Mouse (Mus musculus): ENCODE data around the gene Pip5k1a. TPM values are rescaled to one million over a fixed set of nuclear protein-coding genes. Genes with fewer than 3 reads are reported as not detected.
"Not testable (repeated sequence)": the region's sequence is repeated elsewhere in the genome, so short reads cannot be mapped to it uniquely, and the experiment has no call there.

The Pip5k1a gene
- polyA plus RNA-seq, 1 experiment, result not detected

- no peak for TF ChIP-seq POLR2A (IDR thresholded peaks at IDR 0.05; ENCODE audit: insufficient read depth, low read depth, low read length)
- no peak for TF ChIP-seq CTCF (IDR thresholded peaks at IDR 0.05; ENCODE audit: insufficient read depth, low read depth, low read length)
- 15% methylated on average over 3 of the region's 3 CpGs for WGBS
- Histone ChIP-seq H3K4me3 (ENCODE audit: insufficient read depth, low read depth, low read length) (no peak overlapping the region), H3K4me1 (ENCODE audit: control insufficient read depth, insufficient read depth, low read length) (no peaks in the 10 kb centered on the region), H3K27ac (ENCODE audit: insufficient read depth, low read depth, low read length) (no peak overlapping the region)
Observed at GRCm38 (mm10) chr3:95041625-95042024, 65.1 kb downstream of the Pip5k1a start.

GRCm38 (mm10) chr3:95029953-95030352 lies 76.8 kb downstream of the Pip5k1a start:
- WGBS, result 51% methylated on average over 3 of the region's 3 CpGs
- no peak for TF ChIP-seq POLR2A (IDR thresholded peaks at IDR 0.05; ENCODE audit: insufficient read depth, low read depth, low read length)
- TF ChIP-seq CTCF (IDR thresholded peaks at IDR 0.05; ENCODE audit: insufficient read depth, low read depth, low read length), result no peak
- no peak overlapping the region for H3K4me3 ChIP-seq (ENCODE audit: insufficient read depth, low read depth, low read length)
- no peak overlapping the region for H3K27ac ChIP-seq (ENCODE audit: insufficient read depth, low read depth, low read length)
- peaks cover under 1% of the 10 kb centered on the region; the same call in 1 of the 2 replicates for H3K4me1 ChIP-seq (ENCODE audit: control insufficient read depth, insufficient read depth, low read length)

- not testable (repeated sequence) for H3K4me3 ChIP-seq (ENCODE audit: insufficient read depth, low read depth, low read length); H3K27ac ChIP-seq (ENCODE audit: insufficient read depth, low read depth, low read length); H3K4me1 ChIP-seq (ENCODE audit: control insufficient read depth, insufficient read depth, low read length)
- WGBS, result 74% methylated on average over 3 of the region's 3 CpGs
Observed at GRCm38 (mm10) chr3:95029291-95029827, 77.4 kb downstream of the Pip5k1a start.

- no peak overlapping the region for H3K4me3 ChIP-seq (ENCODE audit: insufficient read depth, low read depth, low read length)
- TF ChIP-seq POLR2A (IDR thresholded peaks at IDR 0.05; ENCODE audit: insufficient read depth, low read depth, low read length) (no peak), CTCF (IDR thresholded peaks at IDR 0.05; ENCODE audit: insufficient read depth, low read depth, low read length) (no peak)
- peaks cover 8% of the 10 kb centered on the region for H3K4me1 ChIP-seq (ENCODE audit: control insufficient read depth, insufficient read depth, low read length)
- 82% methylated on average over 3 of the region's 3 CpGs for WGBS
- H3K27ac ChIP-seq (ENCODE audit: insufficient read depth, low read depth, low read length), result no peak overlapping the region
Observed at GRCm38 (mm10) chr3:95028603-95029002, 78.1 kb downstream of the Pip5k1a start.

- H3K4me1 ChIP-seq (ENCODE audit: control insufficient read depth, insufficient read depth, low read length), result peaks cover 8% of the 10 kb centered on the region
- H3K27ac ChIP-seq (ENCODE audit: insufficient read depth, low read depth, low read length), result no peak overlapping the region
- no peak overlapping the region for H3K4me3 ChIP-seq (ENCODE audit: insufficient read depth, low read depth, low read length)
- 60% methylated on average over 5 of the region's 5 CpGs for WGBS
- TF ChIP-seq POLR2A (IDR thresholded peaks at IDR 0.05; ENCODE audit: insufficient read depth, low read depth, low read length), result no peak
- TF ChIP-seq CTCF (IDR thresholded peaks at IDR 0.05; ENCODE audit: insufficient read depth, low read depth, low read length), result no peak
Observed at GRCm38 (mm10) chr3:95027701-95028100, 79.0 kb downstream of the Pip5k1a start.

- WGBS, result 58% methylated on average over 5 of the region's 5 CpGs
- Histone ChIP-seq H3K4me1 (ENCODE audit: control insufficient read depth, insufficient read depth, low read length) (peaks cover 8% of the 10 kb centered on the region), H3K27ac (ENCODE audit: insufficient read depth, low read depth, low read length) (no peak overlapping the region), H3K4me3 (ENCODE audit: insufficient read depth, low read depth, low read length) (no peak overlapping the region)
- no peak for TF ChIP-seq CTCF (IDR thresholded peaks at IDR 0.05; ENCODE audit: insufficient read depth, low read depth, low read length)
Observed at GRCm38 (mm10) chr3:95027057-95027645, 79.6 kb downstream of the Pip5k1a start.

GRCm38 (mm10) chr3:95025202-95025601 lies 81.5 kb downstream of the Pip5k1a start:
- Histone ChIP-seq H3K4me3 (ENCODE audit: insufficient read depth, low read depth, low read length) (no peak overlapping the region), H3K27ac (ENCODE audit: insufficient read depth, low read depth, low read length) (no peak overlapping the region), H3K4me1 (ENCODE audit: control insufficient read depth, insufficient read depth, low read length) (peaks cover 8% of the 10 kb centered on the region)
- TF ChIP-seq POLR2A (IDR thresholded peaks at IDR 0.05; ENCODE audit: insufficient read depth, low read depth, low read length) (no peak), CTCF (IDR thresholded peaks at IDR 0.05; ENCODE audit: insufficient read depth, low read depth, low read length) (no peak)
- 59% methylated on average over 5 of the region's 5 CpGs for WGBS

- Histone ChIP-seq H3K4me1 (ENCODE audit: control insufficient read depth, insufficient read depth, low read length) (peaks cover 8% of the 10 kb centered on the region), H3K27ac (ENCODE audit: insufficient read depth, low read depth, low read length) (no peak overlapping the region), H3K4me3 (ENCODE audit: insufficient read depth, low read depth, low read length) (no peak overlapping the region)
- TF ChIP-seq POLR2A (IDR thresholded peaks at IDR 0.05; ENCODE audit: insufficient read depth, low read depth, low read length) (no peak), CTCF (IDR thresholded peaks at IDR 0.05; ENCODE audit: insufficient read depth, low read depth, low read length) (no peak)
- WGBS, result 7% methylated on average over 11 of the region's 11 CpGs
Observed at GRCm38 (mm10) chr3:95024551-95024950, 82.2 kb downstream of the Pip5k1a start.

GRCm38 (mm10) chr3:95020956-95021355 lies 85.8 kb downstream of the Pip5k1a start:
- H3K4me3 ChIP-seq (ENCODE audit: insufficient read depth, low read depth, low read length); H3K27ac ChIP-seq (ENCODE audit: insufficient read depth, low read depth, low read length); H3K4me1 ChIP-seq (ENCODE audit: control insufficient read depth, insufficient read depth, low read length): not testable (repeated sequence)
- 88% methylated on average over 5 of the region's 5 CpGs for WGBS

- 88% methylated on average over 2 of the region's 2 CpGs for WGBS
- peaks cover 8% of the 10 kb centered on the region for H3K4me1 ChIP-seq (ENCODE audit: control insufficient read depth, insufficient read depth, low read length)
- TF ChIP-seq POLR2A (IDR thresholded peaks at IDR 0.05; ENCODE audit: insufficient read depth, low read depth, low read length), result no peak
- TF ChIP-seq CTCF (IDR thresholded peaks at IDR 0.05; ENCODE audit: insufficient read depth, low read depth, low read length), result no peak
- no peak overlapping the region for H3K27ac ChIP-seq (ENCODE audit: insufficient read depth, low read depth, low read length)
- H3K4me3 ChIP-seq (ENCODE audit: insufficient read depth, low read depth, low read length), result no peak overlapping the region
Observed at GRCm38 (mm10) chr3:95018741-95019140, 88.0 kb downstream of the Pip5k1a start.
